Mouse (Mus musculus) cerebellum, adult 2 months (tissue): ENCODE results near the gene T2.

Source experiments
- CTCF ChIP-seq: fragments of 200-500 bp; IDR thresholded peaks from 2 replicates; pipeline ENCODE4 v1.5.1; 2011; ENCODE audit warnings: low read depth, mild to moderate bottlenecking, control low read depth, low read length, moderate library complexity, borderline replicate concordance; ENCODE audit not compliant: insufficient read depth
- POLR2A ChIP-seq: fragments of 200-500 bp; IDR thresholded peaks from 2 replicates; pipeline ENCODE4 v1.6.1; 2011; ENCODE audit warnings: low read length, control low read depth, borderline replicate concordance; ENCODE audit not compliant: insufficient read depth

DNA sequence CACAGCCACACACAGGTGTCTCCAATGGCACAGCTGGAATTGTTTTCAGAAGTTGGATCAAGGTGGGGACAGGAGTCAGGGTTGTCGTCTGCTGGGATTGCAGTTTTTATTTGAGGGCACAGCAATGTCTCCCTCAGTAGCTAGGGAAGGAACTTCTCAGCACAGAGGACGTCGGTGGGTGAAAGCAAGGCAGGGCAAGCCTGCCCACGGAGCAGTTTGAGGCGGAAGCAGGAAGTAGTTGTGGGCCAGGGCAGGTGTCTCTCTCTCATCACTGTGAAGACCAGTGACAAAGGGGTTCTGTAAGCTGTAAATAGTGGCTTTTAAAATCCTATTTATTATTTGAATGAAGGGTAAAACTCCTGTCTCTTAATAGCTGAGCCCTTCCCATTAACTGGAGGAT is 13.1 kb upstream of the T2 start:
- TF ChIP-seq CTCF (no peak), POLR2A (no peak)
